Mouse (Mus musculus): ENCODE measurements around the gene Fam221b. TPM values are rescaled to one million over a fixed set of nuclear protein-coding genes. Genes with fewer than 3 reads are reported as not detected.

The Fam221b gene
- polyA plus RNA-seq, 1 experiment from 2014 or later, result 2.8 TPM

DNA sequence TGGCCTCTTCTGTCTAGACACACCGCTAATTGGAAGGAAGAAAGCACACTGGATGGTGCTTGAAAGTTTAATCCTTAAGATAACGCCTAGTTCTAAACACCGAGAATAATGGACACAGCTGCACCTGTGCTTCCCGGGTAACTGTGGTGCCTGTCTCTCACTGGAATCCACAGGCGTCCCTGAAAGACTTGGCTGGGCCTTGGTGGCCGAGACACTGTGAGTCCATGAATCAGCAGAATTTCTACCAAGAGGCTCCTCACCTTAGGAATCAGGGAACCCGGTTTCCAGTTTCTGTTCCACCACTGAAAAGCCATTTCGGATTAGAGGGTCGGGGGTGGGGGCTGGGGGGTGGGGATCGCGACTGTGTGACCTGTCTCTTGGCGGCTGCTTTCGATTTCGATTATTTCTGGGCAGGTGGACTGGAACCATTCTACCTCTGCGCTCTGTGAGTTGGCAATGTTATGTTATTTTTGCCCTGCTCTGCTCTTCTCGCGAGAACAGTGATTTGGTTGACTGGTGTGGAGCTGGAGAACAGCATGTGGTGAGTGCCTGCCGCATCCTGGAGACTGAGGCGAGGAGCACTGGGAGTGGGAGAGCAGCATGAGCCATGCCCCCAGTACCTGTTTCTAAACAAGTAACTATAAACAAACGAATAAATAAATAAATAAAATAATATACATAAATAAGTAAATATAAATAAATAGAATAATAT lies 39.7 kb downstream of the Fam221b start:
- WGBS, result 39% methylated on average over 20 of the region's 20 CpGs
- Histone ChIP-seq H3K27me3 (ENCODE audit: control insufficient read depth, insufficient read depth, low read length) (no peaks in the 10 kb centered on the region; the same call in 1 of the 2 replicates), H3K4me3 (ENCODE audit: low read depth, low read length) (no peak overlapping the region), H3K4me2 (ENCODE audit: low read depth, low read length) (no peak overlapping the region), H3K27ac (replicated peaks; ENCODE audit: low read depth, low read length) (no peak overlapping the region), H3K36me3 (replicated peaks; ENCODE audit: control insufficient read depth, insufficient read depth, low read depth, low read length) (no peaks in the 10 kb centered on the region), H3K9me3 (replicated peaks; ENCODE audit: control insufficient read depth, low read length) (no peaks in the 10 kb centered on the region), H3K9ac (replicated peaks; ENCODE audit: low read length) (no peak overlapping the region), H3K4me1 (ENCODE audit: control insufficient read depth, insufficient read depth, low read length) (peaks cover 9% of the 10 kb centered on the region; the same call in 1 of the 2 replicates)
- ATAC-seq (replicated peaks; ENCODE audit: insufficient number of reproducible peaks, low FRiP score, low TSS enrichment, low read depth) (no peak), DNase-seq (ENCODE audit: low spot score) (peak; percentile 30)

DNA sequence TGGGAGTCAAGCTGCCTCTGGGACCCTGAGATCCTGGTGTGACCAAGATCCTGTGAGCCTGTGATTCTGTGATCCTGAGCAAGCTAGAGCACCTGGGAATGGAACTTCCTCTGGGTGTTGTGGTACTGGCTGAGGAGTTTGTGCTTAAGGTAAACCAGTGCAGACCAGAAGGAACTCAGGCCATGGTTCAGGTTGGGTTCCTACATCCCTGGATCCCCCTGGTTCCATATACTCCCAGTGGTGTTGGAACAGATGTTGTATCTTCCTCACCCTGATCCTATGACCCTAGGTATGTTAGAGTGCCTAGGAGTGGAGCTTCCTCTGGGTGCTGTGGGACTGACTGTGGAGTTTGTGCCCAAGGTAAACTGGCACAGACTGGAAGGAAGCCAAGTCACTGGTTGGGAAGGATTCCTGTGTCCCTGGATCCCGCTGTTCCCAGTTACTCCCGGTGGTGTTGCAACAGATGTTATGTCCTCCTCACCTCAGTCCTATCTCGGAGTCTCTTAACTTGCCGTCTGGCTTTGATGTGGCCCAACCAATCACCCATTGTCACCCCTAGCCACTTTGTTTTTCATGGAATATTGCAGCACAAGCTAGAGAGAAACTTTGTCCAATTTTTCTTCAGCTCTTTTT lies 48.7 kb downstream of the Fam221b start:
- Histone ChIP-seq H3K27me3 (ENCODE audit: control insufficient read depth, insufficient read depth, low read length) (no peaks in the 10 kb centered on the region), H3K4me3 (ENCODE audit: low read depth, low read length) (no peak overlapping the region), H3K4me2 (ENCODE audit: low read depth, low read length) (no peak overlapping the region), H3K4me1 (ENCODE audit: control insufficient read depth, insufficient read depth, low read length) (no peaks in the 10 kb centered on the region), H3K9me3 (replicated peaks; ENCODE audit: control insufficient read depth, low read length) (no peaks in the 10 kb centered on the region), H3K36me3 (replicated peaks; ENCODE audit: control insufficient read depth, insufficient read depth, low read depth, low read length) (no peaks in the 10 kb centered on the region), H3K27ac (replicated peaks; ENCODE audit: low read depth, low read length) (no peak overlapping the region), H3K9ac (replicated peaks; ENCODE audit: low read length) (no peak overlapping the region)
- 80% methylated on average over 4 of the region's 4 CpGs for WGBS
- ATAC-seq (replicated peaks; ENCODE audit: insufficient number of reproducible peaks, low FRiP score, low TSS enrichment, low read depth) (no peak), DNase-seq (ENCODE audit: low spot score) (no peak)

DNA sequence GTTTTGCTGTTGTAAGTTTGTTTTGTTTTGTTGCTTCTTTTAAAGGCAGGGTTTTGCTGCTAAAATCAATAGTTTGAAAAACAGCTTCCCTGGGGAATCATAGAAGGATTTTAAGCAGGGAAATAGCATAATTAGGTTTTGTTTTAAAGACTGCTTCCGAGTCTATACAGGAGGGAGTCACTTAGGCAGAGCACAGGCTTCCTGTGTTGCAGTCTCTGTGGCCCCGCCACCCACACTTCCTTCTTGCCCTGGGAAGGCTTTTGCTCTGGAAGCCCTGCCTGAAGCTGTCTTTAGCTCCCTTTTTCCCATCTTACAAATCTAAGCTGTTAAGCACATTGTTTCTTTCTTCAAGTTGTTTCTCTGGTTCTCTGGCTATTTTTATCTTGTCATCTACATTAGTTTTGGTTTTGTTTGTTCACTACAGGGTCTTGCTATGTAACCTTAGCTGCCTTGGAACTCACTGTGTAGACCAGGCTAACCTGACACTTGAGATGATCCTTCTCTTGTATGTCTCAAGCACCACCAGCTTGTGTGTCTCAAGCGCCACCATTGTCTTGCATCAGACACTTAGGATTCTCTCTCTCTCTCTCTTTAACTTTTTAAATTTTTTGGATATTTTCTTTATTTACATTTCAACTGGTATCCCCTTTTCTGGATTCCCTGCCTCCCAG lies 55.8 kb downstream of the Fam221b start:
- Histone ChIP-seq H3K27me3 (ENCODE audit: control insufficient read depth, insufficient read depth, low read length) (no peaks in the 10 kb centered on the region), H3K4me1 (ENCODE audit: control insufficient read depth, insufficient read depth, low read length) (no peaks in the 10 kb centered on the region), H3K27ac (replicated peaks; ENCODE audit: low read depth, low read length) (no peak overlapping the region), H3K9ac (replicated peaks; ENCODE audit: low read length) (no peak overlapping the region), H3K4me3 (ENCODE audit: low read depth, low read length) (no peak overlapping the region), H3K9me3 (replicated peaks; ENCODE audit: control insufficient read depth, low read length) (no peaks in the 10 kb centered on the region), H3K36me3 (replicated peaks; ENCODE audit: control insufficient read depth, insufficient read depth, low read depth, low read length) (no peaks in the 10 kb centered on the region), H3K4me2 (ENCODE audit: low read depth, low read length) (no peak overlapping the region)
- ATAC-seq (replicated peaks; ENCODE audit: insufficient number of reproducible peaks, low FRiP score, low TSS enrichment, low read depth) (no peak), DNase-seq (ENCODE audit: low spot score) (no peak)
- WGBS, result 65% methylated on average over 3 of the region's 3 CpGs

DNA sequence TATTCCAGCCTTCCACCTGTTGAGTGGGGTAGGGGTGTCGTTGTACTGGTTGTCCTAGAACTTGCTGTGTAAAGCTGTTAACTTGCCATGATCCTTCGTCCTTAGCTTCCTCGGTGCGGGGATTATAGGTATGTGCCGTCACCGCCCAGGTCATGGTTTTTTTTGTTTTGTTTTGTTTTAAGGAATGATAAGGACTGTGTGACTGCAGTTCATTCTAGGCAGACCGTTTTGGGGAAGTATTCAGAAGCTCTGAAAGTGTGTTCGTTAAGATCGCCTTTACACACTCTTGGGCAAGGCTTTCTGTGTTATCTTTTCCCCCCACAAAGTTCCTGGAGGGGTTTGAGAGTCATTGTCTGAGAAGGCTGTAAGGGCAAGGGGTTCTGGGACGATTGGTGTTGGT lies 56.4 kb downstream of the Fam221b start:
- no peaks in the 10 kb centered on the region for H3K27me3 ChIP-seq (ENCODE audit: control insufficient read depth, insufficient read depth, low read length)
- H3K36me3 ChIP-seq (replicated peaks; ENCODE audit: control insufficient read depth, insufficient read depth, low read depth, low read length), result no peaks in the 10 kb centered on the region
- no peak overlapping the region for H3K9ac ChIP-seq (replicated peaks; ENCODE audit: low read length)
- DNase-seq (ENCODE audit: low spot score) (no peak), ATAC-seq (replicated peaks; ENCODE audit: insufficient number of reproducible peaks, low FRiP score, low TSS enrichment, low read depth) (no peak)
- no peaks in the 10 kb centered on the region for H3K4me1 ChIP-seq (ENCODE audit: control insufficient read depth, insufficient read depth, low read length)
- H3K4me2 ChIP-seq (ENCODE audit: low read depth, low read length), result no peak overlapping the region
- WGBS, result 72% methylated on average over 10 of the region's 10 CpGs
- H3K4me3 ChIP-seq (ENCODE audit: low read depth, low read length), result no peak overlapping the region
- no peak overlapping the region for H3K27ac ChIP-seq (replicated peaks; ENCODE audit: low read depth, low read length)
- no peaks in the 10 kb centered on the region for H3K9me3 ChIP-seq (replicated peaks; ENCODE audit: control insufficient read depth, low read length)

Small RNA genes lying within 50 kb of the gene (microRNA-seq; reads per million reads assigned to microRNA genes)
- gene Gm25262 (ENCODE audit: borderline number of aligned reads), result not detected

Other genes with a start within 250 kb of the Fam221b start
- gene Fam166b, start 240.0 kb downstream of the Fam221b start, polyA plus RNA-seq (2014; fragmentation: Nextera tagmentation; extraction: Ambion mirVana), result 0.17 TPM in 1 of 2 replicates, not detected in the other
- gene Tesk1, start 227.2 kb downstream of the Fam221b start, polyA plus RNA-seq (2014; fragmentation: Nextera tagmentation; extraction: Ambion mirVana), result 8.2 TPM in 2 replicates
- 2.4 and 2.7 TPM in 2 replicates for gene Cd72, start 214.5 kb downstream of the Fam221b start, polyA plus RNA-seq (2014; fragmentation: Nextera tagmentation; extraction: Ambion mirVana)
- not detected in 2 replicates for gene Sit1, start 185.4 kb downstream of the Fam221b start, polyA plus RNA-seq (2014; fragmentation: Nextera tagmentation; extraction: Ambion mirVana)
- gene Ccdc107, start 176.2 kb downstream of the Fam221b start, polyA plus RNA-seq (2014; fragmentation: Nextera tagmentation; extraction: Ambion mirVana), result 54.6 and 61.1 TPM in 2 replicates
- gene Arhgef39, start 169.4 kb downstream of the Fam221b start, polyA plus RNA-seq (2014; fragmentation: Nextera tagmentation; extraction: Ambion mirVana), result 41.0 and 43.7 TPM in 2 replicates
- gene Car9, start 162.2 kb downstream of the Fam221b start, polyA plus RNA-seq (2014; fragmentation: Nextera tagmentation; extraction: Ambion mirVana), result 0.41 and 0.52 TPM in 2 replicates
- gene Tpm2, start 145.4 kb downstream of the Fam221b start, polyA plus RNA-seq (2014; fragmentation: Nextera tagmentation; extraction: Ambion mirVana), result 97.9 and 99.1 TPM in 2 replicates
- gene Creb3, start 106.8 kb downstream of the Fam221b start, polyA plus RNA-seq (2014; fragmentation: Nextera tagmentation; extraction: Ambion mirVana), result 41.0 and 41.7 TPM in 2 replicates
- gene Tln1, start 106.5 kb downstream of the Fam221b start, polyA plus RNA-seq (2014; fragmentation: Nextera tagmentation; extraction: Ambion mirVana), result 40.6 and 42.1 TPM in 2 replicates
- gene Rgp1, start 90.4 kb downstream of the Fam221b start, polyA plus RNA-seq (2014; fragmentation: Nextera tagmentation; extraction: Ambion mirVana), result 21.1 and 30.4 TPM in 2 replicates
- gene Gba2, start 90.3 kb downstream of the Fam221b start, polyA plus RNA-seq (2014; fragmentation: Nextera tagmentation; extraction: Ambion mirVana), result 21.0 and 21.1 TPM in 2 replicates
- gene Msmp, start 84.7 kb downstream of the Fam221b start, polyA plus RNA-seq (2014; fragmentation: Nextera tagmentation; extraction: Ambion mirVana), result not detected in 2 replicates
- gene Npr2, start 37.2 kb downstream of the Fam221b start, polyA plus RNA-seq (2014; fragmentation: Nextera tagmentation; extraction: Ambion mirVana), result 16.6 and 18.2 TPM in 2 replicates
- 1.1 and 1.8 TPM in 2 replicates for gene Spag8, start 15.6 kb downstream of the Fam221b start, polyA plus RNA-seq (2014; fragmentation: Nextera tagmentation; extraction: Ambion mirVana)
- gene Hint2, start 12.7 kb downstream of the Fam221b start, polyA plus RNA-seq (2014; fragmentation: Nextera tagmentation; extraction: Ambion mirVana), result 76.3 and 84.7 TPM in 2 replicates
- 2.1 and 3.2 TPM in 2 replicates for gene Tmem8b, start 174 bp downstream of the Fam221b start, polyA plus RNA-seq (2014; fragmentation: Nextera tagmentation; extraction: Ambion mirVana)
- not detected in 2 replicates for gene Olfr70, start 31.7 kb upstream of the Fam221b start, polyA plus RNA-seq (2014; fragmentation: Nextera tagmentation; extraction: Ambion mirVana)
- not detected in 2 replicates for gene Olfr71, start 41.1 kb upstream of the Fam221b start, polyA plus RNA-seq (2014; fragmentation: Nextera tagmentation; extraction: Ambion mirVana)
- 0.18 and 0.20 TPM in 2 replicates for gene Hrct1, start 58.0 kb upstream of the Fam221b start, polyA plus RNA-seq (2014; fragmentation: Nextera tagmentation; extraction: Ambion mirVana)
- gene Spaar, start 60.9 kb upstream of the Fam221b start, polyA plus RNA-seq (2014; fragmentation: Nextera tagmentation; extraction: Ambion mirVana), result 0.04 and 0.08 TPM in 2 replicates
- not detected in 2 replicates for gene Olfr159, start 101.9 kb upstream of the Fam221b start, polyA plus RNA-seq (2014; fragmentation: Nextera tagmentation; extraction: Ambion mirVana)
- 0.26 TPM in 1 of 2 replicates, not detected in the other for gene Olfr156, start 154.8 kb upstream of the Fam221b start, polyA plus RNA-seq (2014; fragmentation: Nextera tagmentation; extraction: Ambion mirVana)
- gene Olfr157, start 171.1 kb upstream of the Fam221b start, polyA plus RNA-seq (2014; fragmentation: Nextera tagmentation; extraction: Ambion mirVana), result not detected in 2 replicates
- not detected in 2 replicates for gene Olfr155, start 182.4 kb upstream of the Fam221b start, polyA plus RNA-seq (2014; fragmentation: Nextera tagmentation; extraction: Ambion mirVana)
- gene Reck, start 206.4 kb upstream of the Fam221b start, polyA plus RNA-seq (2014; fragmentation: Nextera tagmentation; extraction: Ambion mirVana), result 21.7 and 24.3 TPM in 2 replicates